Mouse (Mus musculus) ovary, postnatal 14 days (tissue): ENCODE measurements around the gene Mroh2a.

ENCODE experiments used
- DNase-seq: peaks from one replicate; pipeline ENCODE4 v3.0.0; 2022; ENCODE audit warnings: low spot score

The Mroh2a gene

GRCm38 (mm10) chr1:88235046-88235893 is 8.5 kb downstream of the Mroh2a start:
- no peak for DNase-seq

GRCm38 (mm10) chr1:88235894-88236415 is 9.2 kb downstream of the Mroh2a start:
- no peak for DNase-seq

- DNase-seq, result no peak
These were observed 10.5 kb downstream of the Mroh2a start for GRCm38 (mm10) chr1:88237311-88237710.

GRCm38 (mm10) chr1:88238771-88239170 is 12.0 kb downstream of the Mroh2a start:
- no peak for DNase-seq

GRCm38 (mm10) chr1:88240072-88240471 is 13.3 kb downstream of the Mroh2a start:
- no peak for DNase-seq

- DNase-seq, result no peak
These were observed 13.8 kb downstream of the Mroh2a start for GRCm38 (mm10) chr1:88240579-88240978.

- no peak for DNase-seq
These were observed 17.1 kb downstream of the Mroh2a start for GRCm38 (mm10) chr1:88243861-88244260.

- DNase-seq, result no peak
These were observed 19.1 kb downstream of the Mroh2a start for GRCm38 (mm10) chr1:88245881-88246280.

- no peak for DNase-seq
These were observed 19.6 kb downstream of the Mroh2a start for GRCm38 (mm10) chr1:88246386-88246785.

- no peak for DNase-seq
These were observed 20.9 kb downstream of the Mroh2a start for GRCm38 (mm10) chr1:88247660-88248059.

- DNase-seq, result no peak
These were observed 21.9 kb downstream of the Mroh2a start for GRCm38 (mm10) chr1:88248658-88249057.

GRCm38 (mm10) chr1:88249596-88249995 is 22.8 kb downstream of the Mroh2a start:
- no peak for DNase-seq

- DNase-seq, result no peak
These were observed 23.2 kb downstream of the Mroh2a start for GRCm38 (mm10) chr1:88250023-88250422.

- DNase-seq, result no peak
These were observed 26.3 kb downstream of the Mroh2a start for GRCm38 (mm10) chr1:88253106-88253505.

- no peak for DNase-seq
These were observed 26.8 kb downstream of the Mroh2a start for GRCm38 (mm10) chr1:88253540-88253939.

GRCm38 (mm10) chr1:88254793-88255465 is 28.1 kb downstream of the Mroh2a start:
- no peak for DNase-seq

- no peak for DNase-seq
These were observed 28.7 kb downstream of the Mroh2a start for GRCm38 (mm10) chr1:88255466-88255857.

- DNase-seq, result no peak
These were observed 29.4 kb downstream of the Mroh2a start for GRCm38 (mm10) chr1:88255989-88256754.

- DNase-seq, result no peak
These were observed 30.3 kb downstream of the Mroh2a start for GRCm38 (mm10) chr1:88256886-88257663.

GRCm38 (mm10) chr1:88257681-88258080 is 30.9 kb downstream of the Mroh2a start:
- no peak for DNase-seq

- no peak for DNase-seq
These were observed 31.6 kb downstream of the Mroh2a start for GRCm38 (mm10) chr1:88258361-88258760.
